Mouse (Mus musculus) kidney, adult 18-20 months (tissue): ENCODE results near the gene Bach2.

Experiments used
- DNase-seq: peaks from one replicate; pipeline ENCODE4 v3.0.0; 2021

The Bach2 gene

GRCm38 (mm10) chr4:32238366-32238854 is at the start of gene Bach2:
TSS of gene Bach2 (plus strand) at chr4:32238804.
- DNase-seq: peak; percentile 88

GRCm38 (mm10) chr4:32189416-32190036 is 49.1 kb upstream of the Bach2 start:
- DNase-seq: no peak

- DNase-seq: no peak
Measured at GRCm38 (mm10) chr4:32190506-32190905, 48.1 kb upstream of the Bach2 start.

- DNase-seq: peak; percentile 46
Measured at GRCm38 (mm10) chr4:32195945-32196921, 42.4 kb upstream of the Bach2 start.

- no peak for DNase-seq
Measured at GRCm38 (mm10) chr4:32198031-32198430, 40.6 kb upstream of the Bach2 start.

- no peak for DNase-seq
Measured at GRCm38 (mm10) chr4:32198589-32198988, 40.0 kb upstream of the Bach2 start.

GRCm38 (mm10) chr4:32199156-32199555 is 39.4 kb upstream of the Bach2 start:
- no peak for DNase-seq

- DNase-seq: no peak
Measured at GRCm38 (mm10) chr4:32201114-32201513, 37.5 kb upstream of the Bach2 start.

- DNase-seq: no peak
Measured at GRCm38 (mm10) chr4:32202362-32202761, 36.2 kb upstream of the Bach2 start.

- no peak for DNase-seq
Measured at GRCm38 (mm10) chr4:32204819-32205218, 33.8 kb upstream of the Bach2 start.

- DNase-seq: no peak
Measured at GRCm38 (mm10) chr4:32205825-32206224, 32.8 kb upstream of the Bach2 start.

GRCm38 (mm10) chr4:32209995-32210394 is 28.6 kb upstream of the Bach2 start:
- DNase-seq: no peak

- DNase-seq: no peak
Measured at GRCm38 (mm10) chr4:32210424-32211184, 28.0 kb upstream of the Bach2 start.

GRCm38 (mm10) chr4:32212593-32212992 is 26.0 kb upstream of the Bach2 start:
- DNase-seq: no peak

GRCm38 (mm10) chr4:32216466-32216865 is 22.1 kb upstream of the Bach2 start:
- no peak for DNase-seq

GRCm38 (mm10) chr4:32217016-32217415 is 21.6 kb upstream of the Bach2 start:
- no peak for DNase-seq

- no peak for DNase-seq
Measured at GRCm38 (mm10) chr4:32217593-32217992, 21.0 kb upstream of the Bach2 start.

GRCm38 (mm10) chr4:32218371-32218770 is 20.2 kb upstream of the Bach2 start:
- DNase-seq: no peak

GRCm38 (mm10) chr4:32219428-32220128 is 19.0 kb upstream of the Bach2 start:
- DNase-seq: no peak

- no peak for DNase-seq
Measured at GRCm38 (mm10) chr4:32220129-32220491, 18.5 kb upstream of the Bach2 start.

- DNase-seq: no peak
Measured at GRCm38 (mm10) chr4:32220961-32221360, 17.6 kb upstream of the Bach2 start.

GRCm38 (mm10) chr4:32223563-32223962 is 15.0 kb upstream of the Bach2 start:
- no peak for DNase-seq

GRCm38 (mm10) chr4:32225191-32225590 is 13.4 kb upstream of the Bach2 start:
- DNase-seq: no peak
